Mouse (Mus musculus) liver, embryonic 14.5 days (tissue): ENCODE results near the gene Stam. TPM values are rescaled to one million over a fixed set of nuclear protein-coding genes. Genes with fewer than 3 reads are reported as not detected.

Experiments used
- ATAC-seq: fragments of 200-750 bp; cut with Nextera tagmentation; 2 replicates; pipeline ENCODE4 v1.8.0; 2017; ENCODE audit warnings: moderate number of reproducible peaks, mild to moderate bottlenecking, moderate library complexity; ENCODE audit not compliant: insufficient read depth
- DNase-seq, 3 experiments: peaks; one replicate each; pipeline ENCODE4 v3.0.0-alpha.2; 2012 to 2013; ENCODE audit warnings: low read depth in 3 of 3, low spot score in 3 of 3
- H3K27ac ChIP-seq: fragments of 300-500 bp; sonication (generic); 2 replicates; pipeline ENCODE4 v1.5.1; 2014; ENCODE audit warnings: moderate library complexity, mild to moderate bottlenecking, control low read depth, inconsistent platforms
- H3K27me3 ChIP-seq: fragments of 300-500 bp; sonication (generic); 2 replicates; pipeline ENCODE4 v1.6.1; 2014; ENCODE audit warnings: mild to moderate bottlenecking, low read length, moderate library complexity; ENCODE audit not compliant: control insufficient read depth, insufficient read depth
- H3K36me3 ChIP-seq: fragments of 300-500 bp; sonication (generic); replicated peaks from 2 replicates; pipeline ENCODE4 v1.6.1; 2014; ENCODE audit warnings: low read depth; ENCODE audit not compliant: control insufficient read depth, insufficient read depth
- H3K4me1 ChIP-seq, 2 experiments: fragments of 200-500 bp in 1 of 2; fragments of 300-500 bp in 1 of 2; sonication (generic) in 1 of 2; replicated peaks; 2 replicates each; pipeline ENCODE4 v1.6.1; 2012 to 2014; ENCODE audit warnings: antibody characterized with exemption in 1 of 2, inconsistent platforms in 1 of 2, low read length in 1 of 2; ENCODE audit not compliant: control insufficient read depth in 2 of 2, insufficient read depth in 2 of 2
- H3K4me2 ChIP-seq: fragments of 300-500 bp; sonication (generic); 2 replicates; pipeline ENCODE4 v1.6.1; 2014; ENCODE audit warnings: low read depth, mild to moderate bottlenecking, control low read depth, moderate library complexity
- H3K4me3 ChIP-seq, 2 experiments: fragments of 200-500 bp in 1 of 2; fragments of 300-500 bp in 1 of 2; sonication (generic) in 1 of 2; 2 replicates each; pipeline ENCODE4 v1.5.1; 2012 to 2014; ENCODE audit warnings: low read depth in 2 of 2, low read length in 2 of 2, mild to moderate bottlenecking in 2 of 2, control low read depth in 1 of 2, inconsistent platforms in 1 of 2, moderate library complexity in 1 of 2; ENCODE audit not compliant: insufficient read depth in 1 of 2
- H3K9ac ChIP-seq: fragments of 300-500 bp; sonication (generic); replicated peaks from 2 replicates; pipeline ENCODE4 v1.6.1; 2014; ENCODE audit warnings: mild to moderate bottlenecking, control low read depth, moderate library complexity
- H3K9me3 ChIP-seq: fragments of 300-500 bp; sonication (generic); 2 replicates; pipeline ENCODE4 v1.6.1; 2016; ENCODE audit warnings: low read length, mixed read lengths; ENCODE audit not compliant: control insufficient read depth
- CTCF ChIP-seq: IDR thresholded peaks from 2 replicates; pipeline ENCODE4 v1.5.1; 2016; ENCODE audit warnings: antibody characterized with exemption, low read depth, control low read depth
- EP300 ChIP-seq: IDR thresholded peaks from 2 replicates; pipeline ENCODE4 v1.6.1; 2016; ENCODE audit warnings: antibody characterized with exemption, low read depth
- WGBS: fragments of 180-500 bp; shearing (Covaris S2); extraction: QIAGEN DNeasy Blood & Tissue Kit; methylation state at CpG from one replicate; pipeline ENCODE4 v1.1.7; 2014; ENCODE audit not compliant: insufficient replicate concordance; 5-methylcytosine and 5-hydroxymethylcytosine counted together
- polyA plus RNA-seq, 2 experiments: library from polyadenylated mRNA; depleted of rRNA in 1 of 2; stranded (reverse) in 1 of 2; unstranded in 1 of 2; fragments of >200 nt; fragmentation: Nextera tagmentation in 1 of 2; extraction: Ambion mirVana in 1 of 2; gene quantifications; 2 replicates each; pipeline versions ENCODE4 v1.2.1 to v1.2.3; 2012 to 2014

Stam gene
- polyA plus RNA-seq, 2 experiments: 10.4 to 24.8 TPM

GRCm38 (mm10) chr2:14151854-14152253, 78.0 kb downstream of the Stam start:
- Histone ChIP-seq H3K36me3 (no peaks in the 10 kb centered on the region; the same call in 1 of the 2 replicates), H3K9me3 (no peaks in the 10 kb centered on the region), H3K4me2 (no peak overlapping the region), H3K4me1 (no peaks in the 10 kb centered on the region), H3K4me3 (no peak overlapping the region), H3K27me3 (no peaks in the 10 kb centered on the region), H3K9ac (no peak overlapping the region), H3K27ac (no peak overlapping the region)
- DNase-seq (no peak), ATAC-seq (no peak)
- no peak for TF ChIP-seq CTCF
- no peak for TF ChIP-seq EP300
- WGBS: 83% methylated on average over 6 of the region's 6 CpGs

- no peak overlapping the region for H3K4me2 ChIP-seq
- 68% methylated on average over 3 of the region's 3 CpGs for WGBS
- H3K4me3 ChIP-seq: no peak overlapping the region
- no peaks in the 10 kb centered on the region for H3K9me3 ChIP-seq
- TF ChIP-seq EP300: no peak
- TF ChIP-seq CTCF: no peak
- no peak overlapping the region for H3K27ac ChIP-seq
- H3K4me1 ChIP-seq: no peaks in the 10 kb centered on the region
- DNase-seq (no peak), ATAC-seq (no peak)
- no peaks in the 10 kb centered on the region for H3K36me3 ChIP-seq
- H3K9ac ChIP-seq: no peak overlapping the region
- no peaks in the 10 kb centered on the region for H3K27me3 ChIP-seq
Measured at GRCm38 (mm10) chr2:14159047-14159446, 85.1 kb downstream of the Stam start.

- TF ChIP-seq EP300 (no peak), CTCF (no peak)
Measured at GRCm38 (mm10) chr2:14159756-14160155, 85.9 kb downstream of the Stam start.

GRCm38 (mm10) chr2:14164459-14165030, 90.6 kb downstream of the Stam start:
- 20% methylated on average over 5 of the region's 5 CpGs for WGBS

More at GRCm38 (mm10) chr2:14159756-14160155, 85.9 kb downstream of the Stam start:
- Histone ChIP-seq H3K36me3 (no peaks in the 10 kb centered on the region), H3K27me3 (no peaks in the 10 kb centered on the region), H3K4me1 (peaks cover 0 to under 1% of the 10 kb centered on the region in 2 experiments; a peak in 2 of 4 replicates), H3K9me3 (no peaks in the 10 kb centered on the region), H3K9ac (no peak overlapping the region), H3K4me2 (no peak overlapping the region), H3K27ac (no peak overlapping the region), H3K4me3 (no peak overlapping the region)
- WGBS: 66% methylated on average over 2 of the region's 2 CpGs
- ATAC-seq (no peak), DNase-seq (no peak)

GRCm38 (mm10) chr2:14165066-14165465, 91.2 kb downstream of the Stam start:
- H3K4me1 ChIP-seq: peaks cover 0 to 5% of the 10 kb centered on the region in 2 experiments; a peak in 2 of 4 replicates
- ATAC-seq: peak; percentile 23; the same call in 1 of the 2 replicates
- no peak overlapping the region for H3K9ac ChIP-seq
- 10% methylated on average over 2 of the region's 2 CpGs for WGBS
- no peak overlapping the region for H3K4me3 ChIP-seq
- no peak overlapping the region for H3K27ac ChIP-seq
- TF ChIP-seq CTCF (no peak), EP300 (no peak)
- H3K4me2 ChIP-seq: no peak overlapping the region
- H3K27me3 ChIP-seq: no peaks in the 10 kb centered on the region; the same call in 1 of the 2 replicates
- H3K9me3 ChIP-seq: no peaks in the 10 kb centered on the region
- H3K36me3 ChIP-seq: no peaks in the 10 kb centered on the region
- DNase-seq: no peak

More at GRCm38 (mm10) chr2:14164459-14165030, 90.6 kb downstream of the Stam start:
- DNase-seq: no peak
- no peak for TF ChIP-seq EP300
- TF ChIP-seq CTCF: no peak
- Histone ChIP-seq H3K9ac (no peak overlapping the region), H3K27ac (no peak overlapping the region), H3K36me3 (no peaks in the 10 kb centered on the region), H3K27me3 (no peaks in the 10 kb centered on the region; the same call in 1 of the 2 replicates), H3K9me3 (no peaks in the 10 kb centered on the region), H3K4me3 (no peak overlapping the region), H3K4me2 (no peak overlapping the region), H3K4me1 (peaks cover 0 to 5% of the 10 kb centered on the region in 2 experiments; a peak in 2 of 4 replicates)
- 0 out of 2 replicates have a peak, but pooled peaks have one; percentile 21 for ATAC-seq
